Mouse (Mus musculus): Measurements from ENCODE around the gene Nrsn2.

The Nrsn2 gene

GRCm38 (mm10) chr2:152376345-152376741, at the start of gene Nrsn2:
Nrsn2 (minus strand) TSS chr2:152376638.
- DNase-seq (ENCODE audit: low read depth, low spot score) = no peak

DNA sequence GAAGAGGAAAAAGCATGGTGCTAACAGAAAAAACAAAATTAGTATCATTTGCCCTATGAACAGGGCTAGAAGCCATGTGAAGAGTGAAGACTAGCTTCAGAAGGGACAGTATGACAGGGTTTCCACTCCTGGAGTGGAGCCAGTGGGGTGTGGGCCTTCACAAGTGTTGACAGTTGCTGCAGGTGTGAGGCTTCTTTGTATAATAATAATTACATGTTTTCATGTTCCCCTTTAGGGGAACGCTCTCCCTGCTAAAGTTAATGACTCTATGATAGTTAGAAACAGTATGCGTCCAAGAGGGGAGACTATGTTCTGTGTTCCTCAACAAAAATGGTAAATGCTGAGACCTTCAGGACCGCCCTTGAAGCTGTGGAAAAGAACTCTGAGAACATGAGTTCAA, 39.3 kb upstream of the Nrsn2 start:
- DNase-seq (ENCODE audit: low read depth, low spot score) = no peak

DNA sequence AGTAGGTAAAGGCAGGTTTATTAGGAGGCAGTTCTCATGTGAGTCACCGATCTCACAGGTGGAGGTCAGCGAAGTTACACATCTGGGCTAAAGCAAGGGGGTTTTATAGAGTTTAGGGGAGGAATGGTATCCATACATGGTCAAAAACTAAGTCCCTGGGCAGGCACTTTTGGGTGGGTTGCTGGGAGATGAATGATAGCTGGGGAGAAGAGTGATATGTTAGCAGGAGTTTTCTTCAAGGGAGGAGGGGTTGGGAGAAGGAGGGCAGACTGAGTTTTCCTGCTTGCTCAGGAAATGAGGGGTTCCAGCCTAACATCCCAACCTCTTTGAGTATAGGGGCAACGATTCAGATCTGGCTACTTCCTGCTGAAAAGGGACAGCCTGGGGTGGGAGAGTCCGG, 38.8 kb upstream of the Nrsn2 start, which contains the start of gene 6820408C15Rik:
Gene 6820408C15Rik (plus strand): TSS at position 301 of the 400 bp plus-strand sequence.
- DNase-seq (ENCODE audit: low read depth, low spot score) = no peak

GRCm38 (mm10) chr2:152414591-152415165, 38.2 kb upstream of the Nrsn2 start, which contains the start of gene Zcchc3:
Zcchc3 (minus strand) TSS chr2:152415027.
- peak; percentile 95 for DNase-seq (ENCODE audit: low read depth, low spot score)

DNA sequence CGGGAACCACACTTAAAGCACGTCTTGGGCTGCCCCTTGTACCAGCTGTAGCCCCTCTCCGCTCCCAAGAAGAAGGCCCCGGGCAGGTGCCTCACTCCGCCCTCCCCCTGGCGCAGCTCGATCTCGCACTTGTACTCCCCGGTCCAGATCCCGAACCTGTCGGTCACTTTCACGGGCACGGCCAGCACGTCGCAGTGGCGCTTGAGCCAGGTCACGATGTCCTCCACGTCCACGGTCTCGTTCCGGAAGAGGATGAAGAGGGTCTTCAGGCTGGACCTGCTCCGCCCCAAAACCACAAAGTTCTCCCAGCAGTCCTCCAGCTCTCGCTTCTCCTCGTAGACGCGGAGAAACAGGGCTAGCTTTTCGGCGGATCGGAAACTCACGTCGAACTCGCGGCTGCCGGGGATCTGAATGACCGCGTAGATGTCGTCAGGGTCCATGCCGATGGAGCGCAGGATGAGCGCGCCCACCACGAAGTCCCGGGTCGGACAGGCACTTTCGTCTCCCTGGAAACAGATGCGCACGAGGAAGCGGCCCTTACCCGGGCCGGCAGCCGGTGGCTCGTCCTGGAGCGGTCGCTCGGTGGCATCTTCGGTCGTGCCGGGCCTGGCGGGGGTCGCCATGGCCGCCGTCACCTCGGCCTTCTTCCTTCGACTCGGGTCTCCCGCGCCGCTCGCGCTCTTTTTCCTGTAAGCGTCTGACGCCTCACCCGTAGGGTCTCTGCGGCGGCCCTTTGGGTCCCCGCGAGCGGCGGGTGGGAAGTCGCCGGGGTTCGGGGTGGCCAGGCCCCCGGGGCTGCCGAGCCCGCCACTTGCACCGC, 37.5 kb upstream of the Nrsn2 start:
- no peak for DNase-seq (ENCODE audit: low read depth, low spot score)

DNA sequence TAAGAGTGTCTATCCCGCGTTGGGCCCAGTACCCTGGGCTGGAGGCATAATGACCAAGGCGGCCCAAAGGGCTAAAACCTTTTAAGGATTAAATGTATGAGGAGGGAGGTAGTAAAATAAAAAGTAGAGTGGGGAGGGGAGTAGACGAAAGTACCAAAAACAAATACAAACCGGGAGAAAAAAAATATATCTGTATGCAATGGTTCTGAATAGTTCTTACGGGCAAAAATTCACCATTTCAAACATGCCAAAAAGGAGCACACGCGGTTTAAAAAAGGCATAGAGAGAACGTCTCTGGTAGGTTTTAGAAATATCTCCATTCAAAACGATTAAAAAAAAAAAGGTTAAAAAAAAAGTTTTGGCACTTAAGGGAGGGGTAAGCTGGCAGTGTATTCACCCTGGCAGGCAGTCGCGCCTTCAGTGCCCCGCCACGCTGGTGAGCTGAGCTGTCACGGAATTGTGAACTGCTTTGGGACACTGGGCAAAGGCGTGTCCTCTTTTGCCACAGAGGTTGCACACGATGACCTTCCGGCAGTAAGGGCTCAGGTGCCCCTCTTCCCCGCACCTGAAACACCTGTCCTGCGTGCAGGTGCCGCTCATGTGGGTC, 36.8 kb upstream of the Nrsn2 start:
- no peak for DNase-seq (ENCODE audit: low read depth, low spot score)

GRCm38 (mm10) chr2:152412526-152413157, 36.2 kb upstream of the Nrsn2 start:
- no peak for DNase-seq (ENCODE audit: low read depth, low spot score)

DNA sequence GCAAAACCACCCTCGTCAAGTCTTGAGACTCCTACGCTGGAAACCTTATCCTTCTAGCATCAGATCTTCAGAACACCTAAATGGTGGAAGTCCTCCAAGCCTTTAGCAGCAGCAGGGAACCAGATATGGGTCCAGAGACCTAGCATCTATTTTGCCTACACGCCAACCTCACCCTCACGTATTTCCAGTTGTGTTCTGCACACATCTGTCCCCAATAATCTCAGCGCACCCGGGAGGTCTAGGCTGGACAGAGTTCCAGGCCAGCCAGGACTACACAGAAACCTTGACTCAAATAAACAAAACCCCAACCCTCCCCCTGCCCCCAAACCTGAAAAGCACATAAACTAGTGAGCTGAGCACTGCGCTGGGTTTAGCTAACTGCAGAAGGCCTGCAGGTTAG, 35.0 kb upstream of the Nrsn2 start:
- no peak for DNase-seq (ENCODE audit: low read depth, low spot score)

GRCm38 (mm10) chr2:152410971-152411371, 34.5 kb upstream of the Nrsn2 start:
- peak; percentile 96 for DNase-seq (ENCODE audit: low read depth, low spot score)

DNA sequence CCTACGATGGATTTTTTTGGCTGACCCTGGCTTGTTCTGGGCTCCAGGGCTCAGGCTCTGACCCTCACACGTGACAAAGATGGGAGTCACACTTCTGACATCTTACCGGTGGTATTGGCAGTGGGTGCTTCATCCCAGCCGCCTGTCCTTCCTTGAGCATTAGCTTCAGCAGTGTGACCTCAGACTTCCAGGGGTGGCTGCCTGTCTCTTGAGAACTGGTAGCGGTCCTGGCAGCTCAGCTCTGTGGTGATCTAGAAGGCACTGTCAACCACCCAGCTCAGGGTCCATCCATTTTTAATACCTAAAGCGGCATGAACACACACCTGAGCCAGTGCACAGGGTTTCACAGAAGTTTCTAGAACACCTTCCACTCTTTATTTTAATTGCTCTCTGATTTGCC, 33.3 kb upstream of the Nrsn2 start:
- DNase-seq (ENCODE audit: low read depth, low spot score) = no peak

DNA sequence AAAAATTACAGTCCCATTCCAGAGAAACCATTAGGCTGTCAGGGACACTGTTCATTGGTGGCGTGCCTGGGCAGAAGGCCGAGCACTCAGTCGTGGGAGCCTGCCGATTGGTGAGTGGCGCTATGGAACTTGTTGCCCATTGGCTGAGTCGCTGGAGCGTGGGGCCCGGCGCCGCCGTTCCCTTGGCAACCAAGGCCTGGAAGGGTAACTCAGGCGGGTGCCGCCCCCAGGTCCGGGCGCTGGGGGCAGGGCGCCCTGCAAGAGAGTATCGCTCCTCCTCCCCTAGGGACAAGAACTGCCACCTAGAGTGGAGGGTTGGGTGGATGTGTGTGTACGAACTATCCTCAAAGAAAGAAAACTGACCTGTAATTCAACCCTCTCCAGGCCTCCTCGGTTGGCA, 29.7 kb upstream of the Nrsn2 start:
- peak; percentile 95 for DNase-seq (ENCODE audit: low read depth, low spot score)

GRCm38 (mm10) chr2:152399122-152399542, 22.7 kb upstream of the Nrsn2 start:
- no peak for DNase-seq (ENCODE audit: low read depth, low spot score)

DNA sequence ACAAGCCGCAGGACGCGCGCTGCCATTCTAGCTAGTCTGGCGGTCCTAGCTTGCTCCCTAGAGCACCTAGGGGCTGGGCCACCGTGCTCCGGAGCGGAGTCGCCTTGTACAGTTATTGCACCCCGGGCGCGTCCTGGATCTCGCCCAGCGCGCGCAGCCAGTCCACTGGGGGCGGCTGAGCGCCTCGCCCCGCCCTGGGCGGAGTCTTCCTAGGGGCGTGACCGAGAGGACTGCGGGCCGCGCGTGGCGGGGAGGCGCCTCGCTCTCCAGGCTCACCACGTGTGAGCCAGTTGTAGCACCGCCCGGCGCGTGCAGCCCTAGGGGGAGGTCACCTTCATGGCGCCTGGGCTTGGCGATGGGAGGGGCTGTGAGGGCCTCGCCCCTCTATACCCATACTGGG, 22.3 kb upstream of the Nrsn2 start:
- peak; percentile 96 for DNase-seq (ENCODE audit: low read depth, low spot score)

GRCm38 (mm10) chr2:152397680-152398435, 21.4 kb upstream of the Nrsn2 start, which contains the start of gene Sox12:
Sox12 (minus strand) TSS chr2:152398063.
- DNase-seq (ENCODE audit: low read depth, low spot score) = peak; percentile 98

DNA sequence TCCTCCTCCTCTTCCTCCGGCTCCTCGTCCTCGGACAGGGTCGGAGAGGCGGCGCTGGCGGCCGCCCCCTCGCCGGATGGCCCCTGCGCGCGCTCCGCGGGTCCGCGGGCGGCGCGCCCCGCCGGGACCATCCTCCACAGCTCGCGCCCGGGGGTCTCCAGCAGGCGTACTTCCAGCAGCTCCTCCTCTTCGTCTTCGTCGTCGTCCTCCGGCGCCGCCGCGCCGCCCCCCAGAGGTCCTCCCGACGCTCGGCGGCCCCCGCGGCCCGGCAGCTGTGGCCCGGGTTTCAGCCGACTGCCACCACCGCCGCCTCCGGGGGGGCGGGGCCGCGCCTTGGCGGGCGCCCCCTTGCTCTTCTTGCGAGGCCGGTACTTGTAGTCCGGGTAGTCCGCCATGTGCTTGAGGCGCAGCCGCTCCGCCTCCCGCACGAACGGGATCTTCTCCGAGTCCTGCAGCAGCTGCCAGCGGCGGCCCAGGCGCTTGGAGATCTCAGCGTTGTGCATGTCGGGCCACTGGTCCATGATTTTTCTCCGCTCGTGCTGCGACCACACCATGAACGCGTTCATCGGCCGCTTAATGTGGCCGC, 20.7 kb upstream of the Nrsn2 start:
- DNase-seq (ENCODE audit: low read depth, low spot score) = peak; percentile 77

- peak; percentile 97 for DNase-seq (ENCODE audit: low read depth, low spot score)
These were observed 19.9 kb upstream of the Nrsn2 start for GRCm38 (mm10) chr2:152396110-152397003.

- no peak for DNase-seq (ENCODE audit: low read depth, low spot score)
These were observed 19.0 kb upstream of the Nrsn2 start for GRCm38 (mm10) chr2:152395271-152395920.

DNA sequence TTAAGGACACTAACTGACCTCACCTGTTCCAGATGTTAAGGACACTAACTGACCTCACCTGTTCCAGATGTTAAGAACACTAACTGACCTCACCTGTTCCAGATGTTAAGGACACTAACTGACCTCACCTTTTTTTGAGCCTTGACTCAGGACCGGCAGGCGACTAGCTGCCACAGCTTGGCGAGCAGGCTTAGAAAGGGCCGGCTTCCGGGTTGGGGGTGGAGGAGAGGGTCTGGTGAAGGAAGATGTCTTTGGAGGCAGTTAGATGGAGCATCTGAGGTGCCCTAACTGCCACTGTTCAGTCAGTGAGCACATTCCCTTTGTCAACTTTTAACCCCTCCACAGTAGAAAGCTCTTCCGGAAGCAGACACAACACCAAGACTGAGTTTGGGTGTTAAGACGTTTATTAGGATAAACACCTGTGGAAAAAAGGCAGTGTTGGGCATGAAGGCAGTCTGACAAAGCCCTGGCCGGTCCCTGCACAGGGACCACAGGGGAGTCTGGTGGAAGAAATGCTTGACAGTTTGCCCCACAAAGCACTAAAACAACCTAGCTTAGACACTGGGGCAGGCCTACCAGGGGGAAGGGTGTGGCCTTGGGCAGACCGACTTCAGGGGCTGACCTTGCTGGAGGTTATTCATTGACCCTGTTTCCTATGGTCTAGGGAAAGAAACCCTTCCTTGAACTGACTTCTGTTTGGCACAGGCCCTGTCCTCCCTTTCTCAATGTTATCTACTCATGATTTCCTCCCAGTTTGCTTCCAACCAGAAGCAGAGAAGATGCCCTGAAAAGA, 17.0 kb upstream of the Nrsn2 start:
- DNase-seq (ENCODE audit: low read depth, low spot score) = no peak

DNA sequence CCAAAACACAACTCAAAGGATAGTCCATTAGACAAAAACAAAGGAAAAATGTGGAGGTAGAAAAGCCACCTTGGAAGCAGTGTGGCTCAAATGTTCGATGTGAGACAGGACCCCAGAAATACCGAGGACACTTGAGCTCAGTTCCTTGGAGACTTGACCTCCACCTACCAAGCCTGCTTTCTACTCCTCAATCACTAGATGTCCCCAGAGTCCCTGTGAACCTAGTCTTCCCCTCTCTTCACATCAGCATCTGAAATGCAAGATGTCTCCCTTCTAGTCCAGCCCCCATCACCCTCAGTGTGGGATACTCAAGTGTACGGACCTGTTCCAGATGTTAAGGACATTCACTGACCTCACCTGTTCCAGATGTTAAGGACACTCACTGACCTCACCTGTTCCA, 16.3 kb upstream of the Nrsn2 start:
- DNase-seq (ENCODE audit: low read depth, low spot score) = peak; percentile 75
